Mouse (Mus musculus): Measurements from ENCODE around the gene Rsbn1. TPM values are rescaled to one million over a fixed set of nuclear protein-coding genes. Genes with fewer than 3 reads are reported as not detected.

Rsbn1 gene
- 48.1 TPM for polyA plus RNA-seq (2017; shearing (Covaris generic))

DNA sequence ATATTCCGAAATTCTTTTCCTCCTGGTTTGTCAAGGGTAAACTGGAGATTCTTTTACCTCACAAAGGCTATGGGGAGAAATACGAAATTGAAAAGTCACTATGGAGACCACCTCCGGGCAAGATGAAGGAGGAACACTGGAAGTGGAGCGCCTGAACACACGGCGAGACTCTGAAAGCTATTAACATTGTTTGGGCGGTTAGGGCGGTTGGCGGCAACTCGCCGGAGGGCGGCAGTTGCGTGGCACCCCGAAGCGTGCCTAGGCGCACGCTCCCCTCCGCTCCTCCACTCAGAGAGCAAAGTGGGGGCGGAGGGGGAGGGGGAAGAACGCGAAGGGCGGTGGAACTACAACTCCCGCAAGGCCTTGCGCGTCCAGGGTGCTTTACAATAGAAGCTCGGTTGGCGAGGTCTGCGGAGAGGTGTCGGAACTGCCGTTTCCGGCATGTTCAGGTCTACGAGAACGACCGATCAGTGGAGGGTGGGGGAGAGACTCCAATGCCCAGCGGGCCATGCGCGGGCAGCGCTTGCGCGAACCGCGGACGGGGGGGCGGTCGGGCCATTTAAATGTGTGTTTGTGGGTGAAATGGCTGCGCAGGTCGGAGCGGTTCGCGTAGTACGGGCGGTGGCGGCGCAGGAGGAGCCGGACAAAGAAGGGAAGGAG lies at the start of gene Rsbn1:
Gene Rsbn1 (plus strand): TSS at position 111 of the 660 bp plus-strand sequence.

DNA sequence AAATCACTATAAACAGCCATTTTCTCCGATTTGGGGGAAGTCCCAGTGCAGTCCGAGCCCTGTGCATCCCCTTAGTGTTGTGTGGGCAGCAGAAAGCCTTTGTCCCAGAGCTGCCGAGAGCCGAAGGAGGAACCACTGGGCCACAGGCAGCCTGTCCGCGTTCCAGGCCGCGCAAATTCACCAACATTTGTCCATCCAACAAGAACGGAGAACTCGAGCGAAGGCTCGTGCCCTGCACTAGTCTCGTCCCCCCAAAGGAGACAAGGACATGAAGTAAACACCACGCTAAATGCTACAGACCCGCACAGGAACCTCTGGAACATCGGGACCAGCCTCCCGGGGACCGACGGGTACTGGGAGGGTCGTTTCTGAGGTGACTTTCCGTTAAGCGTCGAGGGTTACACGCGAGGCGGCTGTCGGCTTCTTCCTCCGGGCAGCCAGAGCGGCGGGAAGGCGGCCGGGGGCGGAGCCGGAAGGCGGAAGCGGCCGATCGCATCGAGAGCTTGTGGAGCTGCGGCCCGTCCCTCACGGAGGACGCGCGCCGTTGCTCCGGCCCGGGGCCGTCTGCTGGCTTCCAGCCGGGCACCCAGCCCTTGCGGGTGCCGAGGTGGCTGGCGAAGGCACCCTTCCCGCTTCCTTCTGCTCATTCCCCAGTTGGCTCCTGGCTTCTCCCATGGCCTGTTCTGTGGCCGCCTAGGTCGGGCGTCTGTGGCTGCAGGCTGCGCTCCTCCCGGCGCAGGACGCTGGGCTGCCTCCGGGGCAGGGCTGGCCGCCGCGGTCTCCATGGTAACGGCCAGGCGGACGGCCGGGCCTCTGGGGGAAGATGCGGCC lies 54.2 kb downstream of the Rsbn1 start, which contains the start of gene Phtf1:
Gene Phtf1 (plus strand): TSS at position 250 of the 831 bp plus-strand sequence.

Other genes starting within 250 kb of the Rsbn1 start
- gene Olfml3, start 176.1 kb upstream of the Rsbn1 start, polyA plus RNA-seq (2017; shearing (Covaris generic)): not detected
- gene Gm10964, start 174.8 kb upstream of the Rsbn1 start, polyA plus RNA-seq (2017; shearing (Covaris generic)): not detected
- 75.6 TPM for gene Hipk1, start 122.6 kb upstream of the Rsbn1 start, polyA plus RNA-seq (2017; shearing (Covaris generic))
- gene Dclre1b, start 104.7 kb upstream of the Rsbn1 start, polyA plus RNA-seq (2017; shearing (Covaris generic)): 12.3 TPM
- 19.5 TPM for gene Ap4b1, start 104.6 kb upstream of the Rsbn1 start, polyA plus RNA-seq (2017; shearing (Covaris generic))
- gene Gm43064, start 104.5 kb upstream of the Rsbn1 start, polyA plus RNA-seq (2017; shearing (Covaris generic)): not detected
- gene Bcl2l15, start 81.5 kb upstream of the Rsbn1 start, polyA plus RNA-seq (2017; shearing (Covaris generic)): 2.3 TPM
- 917 TPM for gene Ptpn22, start 54.3 kb upstream of the Rsbn1 start, polyA plus RNA-seq (2017; shearing (Covaris generic))
- 40.0 TPM for gene Phtf1, start 54.0 kb downstream of the Rsbn1 start, polyA plus RNA-seq (2017; shearing (Covaris generic))

Measured in effector memory CD4-positive, alpha-beta T cell, adult 5 months (primary cell).